Mouse (Mus musculus) midbrain, embryonic 15.5 days (tissue): Measurements from ENCODE around the gene Dhrs2. TPM values are rescaled to one million over a fixed set of nuclear protein-coding genes. Genes with fewer than 3 reads are reported as not detected.
A peak's percentile ranks its signal among the peaks of the same experiment; 100 is the strongest.

Experiments used
- ATAC-seq: fragments of 200-750 bp; cut with Nextera tagmentation; replicated peaks from 2 replicates; pipeline ENCODE4 v1.8.0; 2017; ENCODE audit warnings: moderate TSS enrichment
- H3K27ac ChIP-seq: fragments of 300-500 bp; sonication (generic); 2 replicates; pipeline ENCODE4 v1.5.1; 2015; ENCODE audit warnings: mild to moderate bottlenecking, inconsistent platforms
- H3K27me3 ChIP-seq: fragments of 300-500 bp; sonication (generic); replicated peaks from 2 replicates; pipeline ENCODE4 v1.6.1; 2015; ENCODE audit warnings: inconsistent platforms
- H3K36me3 ChIP-seq: fragments of 300-500 bp; sonication (generic); replicated peaks from 2 replicates; pipeline ENCODE4 v1.6.1; 2015; ENCODE audit warnings: inconsistent platforms
- H3K4me1 ChIP-seq: fragments of 300-500 bp; sonication (generic); 2 replicates; pipeline ENCODE4 v1.6.1; 2015; ENCODE audit warnings: inconsistent platforms
- H3K4me2 ChIP-seq: fragments of 300-500 bp; sonication (generic); 2 replicates; pipeline ENCODE4 v1.6.1; 2015; ENCODE audit warnings: inconsistent platforms, mild to moderate bottlenecking, moderate library complexity
- H3K4me3 ChIP-seq: fragments of 300-500 bp; sonication (generic); 2 replicates; pipeline ENCODE4 v1.5.1; 2015; ENCODE audit warnings: mild to moderate bottlenecking, inconsistent platforms
- H3K9ac ChIP-seq: fragments of 300-500 bp; sonication (generic); 2 replicates; pipeline ENCODE4 v1.6.1; 2015; ENCODE audit warnings: mild to moderate bottlenecking, inconsistent platforms
- H3K9me3 ChIP-seq: fragments of 300-500 bp; sonication (generic); 2 replicates; pipeline ENCODE4 v1.6.1; 2016; ENCODE audit warnings: inconsistent platforms
- WGBS: fragments of 180-500 bp; shearing (Covaris S2); methylation state at CpG from one replicate; pipeline ENCODE4 v1.1.7; 2015; ENCODE audit warnings: mixed read lengths; 5-methylcytosine and 5-hydroxymethylcytosine counted together
- polyA plus RNA-seq: library from polyadenylated mRNA; unstranded; fragments of >200 nt; fragmentation: Nextera tagmentation; extraction: Ambion mirVana; gene quantifications from 2 replicates; pipeline ENCODE4 v1.2.1, GENCODE M21; 2015

The Dhrs2 gene
- 0.80 and 0.93 TPM in 2 replicates for polyA plus RNA-seq

- Histone ChIP-seq H3K4me1 (0 out of 2 replicates have a peak, but pooled peaks cover 2% of the 10 kb centered on the region), H3K9me3 (no peaks in the 10 kb centered on the region), H3K36me3 (no peaks in the 10 kb centered on the region), H3K27ac (no peak within 1 kb of the TSS), H3K9ac (no peak within 1 kb of the TSS), H3K4me3 (no peak within 1 kb of the TSS), H3K4me2 (no peak within 1 kb of the TSS), H3K27me3 (no peaks in the 10 kb centered on the region)
- WGBS, result 77% methylated on average over 9 of the region's 9 CpGs
- ATAC-seq, result no peak
Measured at GRCm38 (mm10) chr14:55221707-55222106, at the start of gene Dhrs2. TSS of gene Dhrs2 (plus strand) at chr14:55222007.

- no peaks in the 10 kb centered on the region for H3K4me1 ChIP-seq
- H3K36me3 ChIP-seq, result no peaks in the 10 kb centered on the region
- no peak overlapping the region for H3K4me3 ChIP-seq
- no peak overlapping the region for H3K4me2 ChIP-seq
- H3K27me3 ChIP-seq, result no peaks in the 10 kb centered on the region
- no peak overlapping the region for H3K9ac ChIP-seq
- ATAC-seq, result no peak
- no peak overlapping the region for H3K27ac ChIP-seq
- no peaks in the 10 kb centered on the region for H3K9me3 ChIP-seq
- 80% methylated on average over 6 of the region's 6 CpGs for WGBS
Measured at GRCm38 (mm10) chr14:55174164-55174563, 47.6 kb upstream of the Dhrs2 start.

GRCm38 (mm10) chr14:55177274-55177673 lies 44.5 kb upstream of the Dhrs2 start:
- no peaks in the 10 kb centered on the region for H3K4me1 ChIP-seq
- H3K4me3 ChIP-seq, result no peak overlapping the region
- no peak overlapping the region for H3K4me2 ChIP-seq
- H3K27ac ChIP-seq, result no peak overlapping the region
- no peak for ATAC-seq
- no peaks in the 10 kb centered on the region for H3K9me3 ChIP-seq
- H3K27me3 ChIP-seq, result no peaks in the 10 kb centered on the region
- H3K9ac ChIP-seq, result no peak overlapping the region
- H3K36me3 ChIP-seq, result no peaks in the 10 kb centered on the region
- WGBS, result 40% methylated on average over 5 of the region's 5 CpGs

- Histone ChIP-seq H3K9ac (no peak overlapping the region), H3K27ac (no peak overlapping the region), H3K27me3 (no peaks in the 10 kb centered on the region), H3K4me2 (no peak overlapping the region), H3K4me3 (no peak overlapping the region), H3K4me1 (no peaks in the 10 kb centered on the region), H3K9me3 (no peaks in the 10 kb centered on the region), H3K36me3 (no peaks in the 10 kb centered on the region)
- WGBS, result 71% methylated on average over 3 of the region's 3 CpGs
- ATAC-seq, result no peak
Measured at GRCm38 (mm10) chr14:55180951-55181350, 40.9 kb upstream of the Dhrs2 start.

- WGBS, result 90% methylated on average over 3 of the region's 3 CpGs
- Histone ChIP-seq H3K9ac (no peak overlapping the region), H3K27ac (no peak overlapping the region), H3K9me3 (no peaks in the 10 kb centered on the region), H3K4me2 (no peak overlapping the region), H3K4me1 (peaks cover 3% of the 10 kb centered on the region), H3K36me3 (no peaks in the 10 kb centered on the region), H3K4me3 (no peak overlapping the region), H3K27me3 (no peaks in the 10 kb centered on the region)
- ATAC-seq, result no peak
Measured at GRCm38 (mm10) chr14:55183231-55183630, 38.6 kb upstream of the Dhrs2 start.

- Histone ChIP-seq H3K27me3 (no peaks in the 10 kb centered on the region), H3K4me1 (peaks cover 18% of the 10 kb centered on the region), H3K9me3 (no peaks in the 10 kb centered on the region), H3K4me2 (no peak overlapping the region), H3K36me3 (no peaks in the 10 kb centered on the region), H3K9ac (no peak overlapping the region), H3K27ac (no peak overlapping the region), H3K4me3 (no peak overlapping the region)
- no peak for ATAC-seq
- WGBS, result 61% methylated on average over 3 of the region's 3 CpGs
Measured at GRCm38 (mm10) chr14:55184640-55185145, 37.1 kb upstream of the Dhrs2 start.

GRCm38 (mm10) chr14:55188491-55188890 lies 33.3 kb upstream of the Dhrs2 start:
- WGBS, result 31% methylated on average over 4 of the region's 4 CpGs
- no peak for ATAC-seq
- no peak overlapping the region for H3K9ac ChIP-seq
- H3K36me3 ChIP-seq, result no peaks in the 10 kb centered on the region
- H3K4me1 ChIP-seq, result peaks cover 24% of the 10 kb centered on the region
- H3K4me2 ChIP-seq, result no peak overlapping the region
- no peak overlapping the region for H3K4me3 ChIP-seq
- no peaks in the 10 kb centered on the region for H3K9me3 ChIP-seq
- H3K27ac ChIP-seq, result peak overlapping the region; percentile 74
- no peaks in the 10 kb centered on the region for H3K27me3 ChIP-seq

GRCm38 (mm10) chr14:55189351-55189769 lies 32.4 kb upstream of the Dhrs2 start:
- Histone ChIP-seq H3K9ac (no peak overlapping the region), H3K4me1 (peaks cover 24% of the 10 kb centered on the region), H3K9me3 (no peaks in the 10 kb centered on the region), H3K4me2 (peak overlapping the region; percentile 31; the same call in 1 of the 2 replicates), H3K27me3 (no peaks in the 10 kb centered on the region), H3K27ac (peak overlapping the region; percentile 74), H3K36me3 (no peaks in the 10 kb centered on the region), H3K4me3 (no peak overlapping the region)
- ATAC-seq, result peak; percentile 96
- WGBS, result 4% methylated on average over 9 of the region's 9 CpGs

- Histone ChIP-seq H3K9ac (no peak overlapping the region), H3K4me3 (no peak overlapping the region), H3K4me2 (no peak overlapping the region), H3K36me3 (no peaks in the 10 kb centered on the region), H3K27ac (no peak overlapping the region), H3K4me1 (peaks cover 19% of the 10 kb centered on the region), H3K27me3 (no peaks in the 10 kb centered on the region), H3K9me3 (no peaks in the 10 kb centered on the region)
- ATAC-seq, result no peak
- 92% methylated on average over 8 of the region's 8 CpGs for WGBS
Measured at GRCm38 (mm10) chr14:55193354-55193753, 28.5 kb upstream of the Dhrs2 start.

- peaks cover 12% of the 10 kb centered on the region for H3K4me1 ChIP-seq
- no peak overlapping the region for H3K4me2 ChIP-seq
- H3K4me3 ChIP-seq, result no peak overlapping the region
- no peaks in the 10 kb centered on the region for H3K27me3 ChIP-seq
- H3K36me3 ChIP-seq, result no peaks in the 10 kb centered on the region
- no peak for ATAC-seq
- no peak overlapping the region for H3K9ac ChIP-seq
- H3K27ac ChIP-seq, result no peak overlapping the region
- WGBS, result 75% methylated on average over 14 of the region's 14 CpGs
- H3K9me3 ChIP-seq, result no peaks in the 10 kb centered on the region
Measured at GRCm38 (mm10) chr14:55193876-55194635, 27.8 kb upstream of the Dhrs2 start.

GRCm38 (mm10) chr14:55194786-55195185 lies 27.0 kb upstream of the Dhrs2 start:
- 66% methylated on average over 6 of the region's 6 CpGs for WGBS
- H3K27ac ChIP-seq, result no peak overlapping the region
- H3K4me1 ChIP-seq, result peaks cover 5% of the 10 kb centered on the region
- no peaks in the 10 kb centered on the region for H3K36me3 ChIP-seq
- no peak overlapping the region for H3K4me2 ChIP-seq
- no peak overlapping the region for H3K4me3 ChIP-seq
- no peaks in the 10 kb centered on the region for H3K27me3 ChIP-seq
- H3K9ac ChIP-seq, result no peak overlapping the region
- no peak for ATAC-seq
- H3K9me3 ChIP-seq, result no peaks in the 10 kb centered on the region

- no peaks in the 10 kb centered on the region for H3K36me3 ChIP-seq
- no peaks in the 10 kb centered on the region for H3K9me3 ChIP-seq
- H3K27me3 ChIP-seq, result no peaks in the 10 kb centered on the region
- 60% methylated on average over 2 of the region's 2 CpGs for WGBS
- H3K27ac ChIP-seq, result no peak overlapping the region
- no peaks in the 10 kb centered on the region for H3K4me1 ChIP-seq
- ATAC-seq, result no peak
- H3K9ac ChIP-seq, result no peak overlapping the region
- H3K4me2 ChIP-seq, result no peak overlapping the region
- H3K4me3 ChIP-seq, result no peak overlapping the region
Measured at GRCm38 (mm10) chr14:55197121-55197520, 24.7 kb upstream of the Dhrs2 start.

GRCm38 (mm10) chr14:55198187-55198586 lies 23.6 kb upstream of the Dhrs2 start:
- Histone ChIP-seq H3K9me3 (no peaks in the 10 kb centered on the region), H3K4me3 (no peak overlapping the region), H3K27ac (no peak overlapping the region), H3K4me1 (no peaks in the 10 kb centered on the region), H3K27me3 (no peaks in the 10 kb centered on the region), H3K9ac (no peak overlapping the region), H3K4me2 (no peak overlapping the region), H3K36me3 (no peaks in the 10 kb centered on the region)
- WGBS, result 89% methylated on average over 2 of the region's 2 CpGs
- no peak for ATAC-seq
